Mouse (Mus musculus) adrenal gland, adult 2 months (tissue): ENCODE measurements around the gene Jrkl. TPM values are rescaled to one million over a fixed set of nuclear protein-coding genes. Genes with fewer than 3 reads are reported as not detected.

Experiments
- DNase-seq: peaks from one replicate; pipeline ENCODE4 v3.0.0; 2021
- long read RNA-seq: library from polyadenylated mRNA; stranded (forward); transcript quantifications from one replicate; pipeline ENCODE4 v2.0.0, GENCODE M21; 2021
- polyA plus RNA-seq: library from polyadenylated mRNA; depleted of rRNA; stranded (reverse); fragments of >200 nt; gene quantifications from 2 replicates; pipeline ENCODE4 v1.2.3, GENCODE M21; 2012; rRNA removed
- total RNA-seq, 2 experiments: library from RNA; stranded (reverse); gene quantifications; 2 replicates each; pipeline ENCODE4 v1.2.3; 2021

Gene Jrkl
- total RNA-seq (1 to 10 TPM; 5.4 to 8.1 TPM), polyA plus RNA-seq (0.04 and 0.06 TPM in 2 replicates)
- long read RNA-seq, partial matches to known transcripts, result 0 of 4 reads
- long read RNA-seq, other reads (novel, unspliced or antisense), result 0 of 4 reads

- peak; percentile 49 for DNase-seq
Observed at GRCm38 (mm10) chr9:13245481-13245880, at the start of gene Jrkl. Gene Jrkl (minus strand): TSS chr9:13245829.

GRCm38 (mm10) chr9:13287482-13287881 is 41.9 kb upstream of the Jrkl start:
- DNase-seq, result no peak

DNA sequence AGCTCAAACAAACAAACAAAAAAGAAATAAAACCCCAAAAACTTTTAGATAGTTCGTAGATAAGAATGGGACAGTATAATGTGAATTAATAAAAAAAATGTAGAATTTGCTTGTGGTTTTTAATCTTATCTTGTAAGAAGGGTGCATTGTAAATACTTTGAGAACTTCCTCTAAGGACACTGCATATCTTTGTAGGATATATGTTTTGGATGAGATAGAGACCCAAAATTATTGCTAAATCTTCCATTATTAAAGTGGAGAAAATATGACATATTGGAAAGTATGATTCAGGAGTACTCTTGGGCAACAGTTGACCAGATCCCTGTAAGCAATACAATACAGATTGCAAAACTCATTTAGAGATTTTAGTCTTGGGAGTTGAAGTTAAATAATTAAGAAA is 27.6 kb upstream of the Jrkl start:
- DNase-seq, result no peak

DNA sequence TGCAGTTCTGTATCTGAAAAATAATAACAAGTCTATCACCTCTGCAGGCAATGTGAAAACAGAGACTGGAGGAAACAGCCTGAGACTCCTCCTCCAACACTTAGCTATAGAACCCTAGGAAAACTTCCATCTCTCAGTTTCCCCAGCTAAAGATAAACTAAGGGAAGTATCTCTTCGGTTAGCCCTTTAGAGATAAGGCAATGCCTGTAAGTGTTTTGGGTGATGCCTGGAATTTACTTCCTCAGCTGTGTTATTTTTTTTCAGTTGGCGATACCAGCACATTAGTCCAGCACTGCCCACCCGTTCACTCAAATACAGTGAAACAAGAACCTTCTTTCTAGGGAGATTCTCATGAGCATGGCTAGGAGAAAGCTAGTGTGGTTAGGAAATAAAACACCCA is 15.4 kb upstream of the Jrkl start:
- DNase-seq, result no peak

GRCm38 (mm10) chr9:13258173-13258572 is 12.5 kb upstream of the Jrkl start:
- DNase-seq, result no peak

DNA sequence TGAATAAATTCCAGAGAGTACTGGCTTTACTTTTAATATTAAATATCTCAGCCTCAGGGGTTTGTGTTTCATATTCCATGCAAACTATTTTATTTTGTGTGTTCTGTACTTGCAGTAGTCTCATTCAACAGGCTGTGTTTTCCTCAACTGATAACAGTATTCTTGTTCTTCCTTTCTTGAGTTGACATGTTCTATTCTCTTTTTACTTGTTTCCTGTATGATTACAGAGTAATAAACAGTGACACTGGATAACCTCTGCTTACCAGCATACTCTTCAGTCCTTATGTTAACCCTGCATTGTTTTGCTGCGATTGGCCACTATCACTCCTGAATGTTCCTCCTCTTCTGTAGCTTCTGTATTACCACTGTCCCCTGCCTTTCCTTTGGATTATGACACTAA is 11.1 kb upstream of the Jrkl start:
- no peak for DNase-seq

DNA sequence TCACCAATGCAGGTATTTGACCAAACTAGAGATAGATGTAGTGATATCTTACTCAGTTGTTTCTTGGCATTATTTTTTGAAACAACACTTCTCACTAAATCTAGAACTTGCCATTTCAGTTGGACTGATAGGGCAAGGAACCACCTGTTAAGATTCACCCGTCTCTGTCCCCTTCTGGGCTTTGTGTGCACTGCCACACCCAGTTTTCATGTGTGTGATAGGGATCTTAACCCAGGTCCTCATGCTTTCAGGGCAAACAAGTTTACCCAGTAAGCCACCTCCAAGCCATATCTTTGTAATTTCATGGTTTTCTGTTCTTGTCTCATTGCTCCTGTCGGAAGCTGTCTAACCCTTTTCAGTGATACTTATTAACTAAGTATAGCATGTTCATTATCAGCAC is 5.6 kb upstream of the Jrkl start:
- no peak for DNase-seq

DNA sequence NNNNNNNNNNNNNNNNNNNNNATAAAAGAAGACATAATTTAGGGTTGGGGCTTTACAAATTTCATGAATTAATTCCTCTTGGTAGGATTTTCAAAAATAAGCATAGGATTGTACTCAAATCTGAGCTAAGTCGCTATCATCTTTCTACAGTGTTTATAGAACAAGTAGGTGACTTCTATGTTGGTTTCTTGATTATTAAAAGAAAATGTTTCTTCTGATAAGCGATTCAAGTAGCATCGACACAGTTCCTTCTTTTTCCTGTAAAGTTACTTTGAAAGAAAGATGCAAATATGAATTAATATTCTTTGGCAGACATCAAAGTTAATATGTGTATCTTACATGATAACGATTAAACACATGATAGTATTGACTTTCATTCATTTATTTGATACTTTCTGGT is 2.5 kb upstream of the Jrkl start:
- no peak for DNase-seq

- DNase-seq, result peak; percentile 94
Observed at GRCm38 (mm10) chr9:13246815-13247638, 1.4 kb upstream of the Jrkl start, which contains the start of gene Ccdc82. Gene Ccdc82 (plus strand): TSS chr9:13246955.

GRCm38 (mm10) chr9:13242321-13242720 is 3.3 kb downstream of the Jrkl start:
- no peak for DNase-seq

DNA sequence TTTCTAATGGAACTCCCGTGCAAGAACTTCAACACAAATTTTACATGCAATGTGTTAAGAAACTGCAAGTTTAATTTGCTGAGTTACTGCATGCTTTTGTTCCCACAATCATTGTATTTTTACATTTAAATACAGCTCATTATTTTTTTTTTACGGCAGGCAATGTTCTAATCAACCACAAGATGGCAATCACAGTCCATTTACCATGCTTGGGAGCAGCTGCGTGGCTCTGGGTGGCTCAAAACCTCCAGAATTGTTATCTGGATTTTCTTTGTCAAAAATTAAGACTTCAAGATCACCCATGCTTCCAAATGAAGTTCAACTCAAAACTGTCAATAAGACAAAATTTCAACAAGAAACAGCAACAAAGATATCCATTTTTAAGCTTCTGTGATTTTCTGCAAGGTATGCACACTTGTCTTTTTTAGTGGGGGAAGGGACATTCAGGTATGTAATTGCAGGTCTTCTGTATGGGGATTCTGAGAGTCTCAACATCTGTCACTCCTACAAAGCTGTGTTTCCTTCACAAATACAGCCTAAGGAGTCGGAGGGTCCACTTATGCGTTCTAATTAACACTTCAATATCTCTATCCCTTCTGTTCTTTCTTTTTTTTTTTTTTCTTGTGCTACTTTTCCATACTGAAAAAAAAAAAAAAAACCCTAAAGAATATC is 13.9 kb downstream of the Jrkl start:
- peak; percentile 10 for DNase-seq

DNA sequence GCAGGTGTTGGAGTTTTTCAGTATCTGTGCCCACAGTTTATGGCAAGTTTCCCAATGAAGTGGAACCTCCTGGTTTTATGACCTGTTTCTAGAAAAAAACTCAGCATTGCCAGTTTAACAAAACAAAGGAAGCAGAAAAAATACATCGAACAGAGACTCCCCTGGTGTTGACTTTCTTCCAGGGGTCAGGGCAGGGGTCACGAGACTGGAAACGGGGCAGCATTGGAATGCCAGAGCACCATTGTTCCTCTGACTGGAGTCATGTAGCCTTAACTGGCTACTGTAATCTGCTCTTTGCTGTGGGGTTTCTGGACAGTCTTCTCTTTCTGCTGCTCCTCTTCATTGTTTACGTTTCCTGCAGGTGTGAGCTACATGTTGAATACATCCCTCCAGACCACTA is 15.1 kb downstream of the Jrkl start:
- no peak for DNase-seq

DNA sequence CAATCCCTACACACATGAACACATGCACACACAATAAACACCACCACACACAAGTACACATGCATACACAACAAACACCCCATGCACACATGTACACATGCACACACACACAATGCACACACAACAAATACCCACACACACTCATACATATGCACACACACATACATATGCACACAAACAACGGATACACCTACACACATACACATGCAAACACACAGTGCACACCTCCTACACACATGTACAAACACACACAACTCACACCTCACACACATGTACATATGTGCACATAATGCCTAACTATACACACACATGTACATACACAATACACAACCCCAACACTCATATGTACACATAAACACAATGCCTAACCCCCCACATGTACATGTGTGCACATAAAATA is 19.8 kb downstream of the Jrkl start:
- DNase-seq, result no peak

DNA sequence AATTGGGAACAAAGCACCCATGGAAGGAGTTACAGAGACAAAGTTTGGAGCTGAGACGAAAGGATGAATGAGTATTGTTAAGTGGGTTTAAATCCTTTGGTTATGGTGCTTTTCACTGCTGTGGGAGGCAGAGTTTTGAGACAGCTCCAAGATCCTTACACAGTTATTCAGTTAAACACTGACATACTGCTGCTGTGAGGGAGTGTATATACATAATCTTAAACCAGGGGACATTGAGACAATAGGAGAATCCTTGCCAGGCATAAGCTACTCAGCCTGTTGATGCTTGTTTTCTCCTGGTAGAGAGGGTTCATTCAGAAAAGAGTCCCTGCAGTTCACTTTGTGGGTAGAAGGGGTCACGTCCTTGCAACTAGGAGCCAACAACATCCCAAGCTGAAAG is 39.3 kb downstream of the Jrkl start:
- DNase-seq, result no peak

- no peak for DNase-seq
Observed at GRCm38 (mm10) chr9:13203681-13204080, 41.9 kb downstream of the Jrkl start.

DNA sequence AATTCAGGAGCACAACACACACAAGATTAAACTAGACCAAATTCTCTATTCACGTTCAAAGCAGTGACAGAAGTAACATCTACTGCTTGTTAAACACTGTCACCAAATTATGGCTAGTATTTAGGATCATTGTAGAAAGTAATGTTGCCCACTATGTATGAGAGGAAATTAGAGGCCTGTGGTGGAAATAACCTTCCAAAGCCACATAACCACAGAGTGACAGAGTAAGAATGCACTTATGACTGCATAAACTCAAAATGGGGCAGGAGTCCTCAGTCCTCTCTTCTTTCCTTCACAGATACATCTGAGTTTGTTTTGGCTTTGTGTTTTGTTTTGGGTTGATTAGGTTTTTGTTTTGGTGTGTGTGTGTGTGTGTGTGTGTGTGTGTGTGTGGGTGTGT is 42.5 kb downstream of the Jrkl start:
- DNase-seq, result no peak

DNA sequence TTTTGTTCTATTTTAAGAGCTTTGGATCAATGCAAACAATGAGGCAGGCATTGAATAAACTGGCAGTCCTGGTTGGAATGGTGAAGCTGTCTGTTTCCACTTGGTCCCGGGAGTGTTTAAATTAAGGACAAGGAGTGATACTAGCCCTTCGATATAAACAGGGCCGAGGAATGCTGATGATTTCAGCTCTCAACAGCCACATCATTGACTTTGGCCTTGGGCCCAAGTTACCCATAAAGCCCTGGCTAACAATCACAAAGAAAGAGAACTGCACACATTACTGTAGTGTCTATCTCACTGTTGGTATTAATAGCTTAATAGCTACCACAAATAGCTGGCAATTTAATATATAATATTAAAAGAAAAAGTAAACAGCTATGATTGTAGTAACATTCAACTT is 45.5 kb downstream of the Jrkl start:
- no peak for DNase-seq

DNA sequence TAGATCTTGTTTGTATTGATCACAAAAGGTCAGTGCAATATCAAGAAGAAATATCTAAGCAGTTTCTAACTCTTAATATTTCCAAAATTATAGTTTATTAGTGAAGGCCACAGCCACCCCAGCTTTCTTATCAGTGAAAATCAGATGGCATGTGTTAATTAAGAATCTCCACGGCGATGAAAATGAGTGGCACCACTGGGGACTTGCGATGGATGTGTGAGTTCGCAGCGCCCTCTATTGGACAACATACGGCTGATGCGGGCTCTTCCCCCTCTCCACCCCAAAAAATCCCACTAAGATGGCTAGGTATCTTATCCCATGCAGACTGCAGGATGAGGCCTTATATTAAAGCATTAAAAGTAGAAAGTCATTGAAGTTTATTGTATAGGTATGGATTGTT is 49.9 kb downstream of the Jrkl start:
- DNase-seq, result no peak

GRCm38 (mm10) chr9:13195268-13195667 is 50.4 kb downstream of the Jrkl start:
- no peak for DNase-seq

DNA sequence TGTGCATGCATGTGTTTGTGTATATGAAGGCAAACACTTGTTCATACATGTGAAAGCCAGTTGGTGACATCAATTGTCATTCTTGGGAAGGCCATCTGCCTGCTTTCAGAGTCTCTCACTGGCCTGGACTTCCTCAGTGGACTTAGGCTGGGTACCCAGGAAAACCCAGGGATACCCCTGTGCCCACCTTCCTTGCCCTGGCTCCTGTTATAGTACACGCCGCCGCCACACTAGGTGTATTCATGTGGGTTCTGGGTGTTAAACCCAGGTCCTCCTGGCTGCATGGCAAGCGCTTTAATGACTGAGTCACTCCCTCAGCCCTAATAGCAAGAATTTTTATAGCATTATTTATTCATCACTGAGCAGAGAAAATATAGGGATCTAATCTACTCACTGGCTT is 51.0 kb downstream of the Jrkl start:
- DNase-seq, result no peak
